In genomic region chr11:118196824-118197388, GRCm38 (mm10) we compare ENCODE assay signal across 9 mouse cellular contexts. TPM values are rescaled to one million over a fixed set of nuclear protein-coding genes. Genes with fewer than 3 reads are reported as not detected.
DNase-seq lines count a peak whose midpoint lies in the region; ATAC-seq and TF ChIP-seq lines count a peak whose summit lies in the region.
"Had no signal": no experiment of that assay in that cellular context is flagged by ENCODE, and none has a peak within 500 bp of the region (broad histone marks: within the 10 kb centered on the region; RNA-seq: fewer than 3 reads in every experiment).

No protein-coding gene starts in this region.

- no peak overlapping the region for H3K9ac ChIP-seq in hindbrain, embryonic 11.5 days (ENCODE audit: low read depth, low read length)
- no peak overlapping the region for H3K9ac ChIP-seq in neural tube, embryonic 14.5 days (replicated peaks; ENCODE audit: low read depth, low read length)
- H3K9ac ChIP-seq: liver, embryonic 13.5 days had no signal

- peak; percentile 64 for DNase-seq in adrenal gland, postnatal 10 days
- DNase-seq in adrenal gland, adult 8-10 months = no peak
- no peak for DNase-seq in layer of hippocampus, adult 2 months (ENCODE audit: low spot score in 2 of 2)
- DNase-seq in layer of hippocampus, postnatal 14 days (ENCODE audit: low spot score in 2 of 2) = no peak
- peak; percentile 41 for DNase-seq in hindbrain, embryonic 11.5 days (ENCODE audit: low spot score)
- DNase-seq in lung, adult 2 months = no peak
- DNase-seq: liver, embryonic 13.5 days had no signal

- H3K27ac ChIP-seq in layer of hippocampus, adult 2 months = peak overlapping the region; percentile 98
- no peak overlapping the region for H3K27ac ChIP-seq in hindbrain, embryonic 11.5 days (ENCODE audit: low read depth, low read length)
- peak overlapping the region; percentile 2; the same call in 1 of the 2 replicates for H3K27ac ChIP-seq in neural tube, embryonic 14.5 days (ENCODE audit: low read depth, low read length)
- H3K27ac ChIP-seq: liver, embryonic 13.5 days had no signal

- H3K4me2 ChIP-seq in hindbrain, embryonic 11.5 days (replicated peaks; ENCODE audit: low read depth, low read length) = no peak overlapping the region
- 0 out of 2 replicates have a peak overlapping the region, but pooled peaks have one; percentile 26 for H3K4me2 ChIP-seq in neural tube, embryonic 14.5 days (ENCODE audit: low read depth, low read length)
- H3K4me2 ChIP-seq: liver, embryonic 13.5 days had no signal

- no peak for ATAC-seq in hindbrain, embryonic 11.5 days (ENCODE audit: low FRiP score)
- no peak for ATAC-seq in neural tube, embryonic 14.5 days (ENCODE audit: low read depth)
- ATAC-seq in inflammation-experienced regulatory T-cells, adult 6 months = no peak

- H3K27me3 ChIP-seq in hindbrain, embryonic 11.5 days (ENCODE audit: control insufficient read depth, insufficient read depth, low read length) = no peaks in the 10 kb centered on the region; the same call in 1 of the 2 replicates
- no peaks in the 10 kb centered on the region for H3K27me3 ChIP-seq in neural tube, embryonic 14.5 days (ENCODE audit: control insufficient read depth, insufficient read depth, low read length)
- H3K27me3 ChIP-seq: liver, embryonic 13.5 days had no signal

- peak overlapping the region; percentile 70 for H3K4me3 ChIP-seq in layer of hippocampus, adult 2 months
- no peak overlapping the region for H3K4me3 ChIP-seq in hindbrain, embryonic 11.5 days (ENCODE audit: low read depth, low read length)
- H3K4me3 ChIP-seq in neural tube, embryonic 14.5 days (ENCODE audit: low read depth, low read length) = no peak overlapping the region
- no peak overlapping the region for H3K4me3 ChIP-seq in lung, adult 2 months (replicated peaks; ENCODE audit: extremely low read depth, low read depth, low read length)
- H3K4me3 ChIP-seq: liver, embryonic 13.5 days had no signal

- TF ChIP-seq POLR2A in lung, adult 2 months (IDR thresholded peaks at IDR 0.05; ENCODE audit: borderline replicate concordance, extremely low read depth, low read depth, low read length) = no peak

- TF ChIP-seq CTCF in layer of hippocampus, adult 2 months (conservative IDR thresholded peaks at IDR 0.05) = no peak
- TF ChIP-seq CTCF in lung, adult 2 months (IDR thresholded peaks at IDR 0.05; ENCODE audit: insufficient read depth, low read length) = no peak

- peaks cover 26% of the 10 kb centered on the region for H3K4me1 ChIP-seq in hindbrain, embryonic 11.5 days (replicated peaks; ENCODE audit: control insufficient read depth, insufficient read depth, low read length)
- peaks cover 56% of the 10 kb centered on the region for H3K4me1 ChIP-seq in neural tube, embryonic 14.5 days (ENCODE audit: control insufficient read depth, insufficient read depth, low read length)
- H3K4me1 ChIP-seq in lung, adult 2 months (ENCODE audit: control insufficient read depth, insufficient read depth, low read length) = peaks cover 60% of the 10 kb centered on the region

- WGBS in hindbrain, embryonic 11.5 days = 53% methylated on average over 10 of the region's 10 CpGs
- 40% methylated on average over 10 of the region's 10 CpGs for WGBS in neural tube, embryonic 14.5 days
- WGBS in lung, adult 2 months = 50% methylated on average over 10 of the region's 10 CpGs

- H3K36me3 ChIP-seq in hindbrain, embryonic 11.5 days (ENCODE audit: control insufficient read depth, insufficient read depth, low read length) = no peaks in the 10 kb centered on the region
- H3K36me3 ChIP-seq in neural tube, embryonic 14.5 days (ENCODE audit: control insufficient read depth, insufficient read depth, low read length) = peaks cover 2% of the 10 kb centered on the region; the same call in 1 of the 2 replicates
- H3K36me3 ChIP-seq: liver, embryonic 13.5 days had no signal

- no peaks in the 10 kb centered on the region for H3K9me3 ChIP-seq in hindbrain, embryonic 11.5 days (ENCODE audit: control insufficient read depth, low read length)
- no peaks in the 10 kb centered on the region for H3K9me3 ChIP-seq in neural tube, embryonic 14.5 days (ENCODE audit: control insufficient read depth, low read length)
- H3K9me3 ChIP-seq: liver, embryonic 13.5 days had no signal

RNA-seq across cellular contexts. Expression of gene Cyth1, which starts 51.5 kb away (rescaled TPM):
- total RNA-seq in adrenal gland, postnatal 10 days (2021) = 10 to 100 TPM; 51.0 to 56.2 TPM
- total RNA-seq in adrenal gland, adult 8-10 months (2022) = 10 to 100 TPM; 23.4 to 28.1 (median 24.4) TPM
- total RNA-seq in layer of hippocampus, adult 2 months (2021) = 100 to 1,000 TPM; 101 to 108 TPM
- total RNA-seq in layer of hippocampus, postnatal 14 days (2021) = 10 to 100 TPM; 72.0 to 75.0 TPM
- polyA plus RNA-seq in hindbrain, embryonic 11.5 days (2014; fragmentation: Nextera tagmentation; extraction: Ambion mirVana) = 16.5 and 16.7 TPM in 2 replicates
- 16.0 and 17.7 TPM in 2 replicates for polyA plus RNA-seq in neural tube, embryonic 14.5 days (2014; fragmentation: Nextera tagmentation; extraction: Ambion mirVana)
- 23.1 and 24.0 TPM in 2 replicates for polyA plus RNA-seq in lung, adult 2 months (2012; rRNA removed)
- polyA plus RNA-seq in inflammation-experienced regulatory T-cells, adult 6 months (2017; shearing (Covaris generic)) = 10 to 100 TPM; 33.8 to 51.6 (median 41.7) TPM

Comparison
In these comparisons a context has a peak if more than half of its experiments do, and no peak if none do; other contexts are left out.
1. DNase-seq: peak in adrenal gland, postnatal 10 days (single experiment) and hindbrain, embryonic 11.5 days (single experiment); none in adrenal gland, adult 8-10 months (single experiment), layer of hippocampus, adult 2 months (0 of 2), layer of hippocampus, postnatal 14 days (0 of 2) and lung, adult 2 months (single experiment).